Mouse (Mus musculus): ENCODE data around the gene Zbtb46. TPM values are rescaled to one million over a fixed set of nuclear protein-coding genes. Genes with fewer than 3 reads are reported as not detected.

Gene Zbtb46
- polyA plus RNA-seq, 1 experiment from 2014 or later = 14.4 TPM

- Histone ChIP-seq H3K4me2 (no peak overlapping the region), H3K27me3 (no peaks in the 10 kb centered on the region), H3K9ac (no peak overlapping the region), H3K4me1 (no peaks in the 10 kb centered on the region), H3K9me3 (no peaks in the 10 kb centered on the region), H3K4me3 (replicated peaks) (no peak overlapping the region), H3K27ac (no peak overlapping the region), H3K36me3 (replicated peaks) (peaks cover 22% of the 10 kb centered on the region)
- no peak for ATAC-seq (ENCODE audit: low FRiP score)
- 85% methylated on average over 7 of the region's 7 CpGs for WGBS
Observed at GRCm38 (mm10) chr2:181419359-181419758, 39.9 kb downstream of the Zbtb46 start.

DNA sequence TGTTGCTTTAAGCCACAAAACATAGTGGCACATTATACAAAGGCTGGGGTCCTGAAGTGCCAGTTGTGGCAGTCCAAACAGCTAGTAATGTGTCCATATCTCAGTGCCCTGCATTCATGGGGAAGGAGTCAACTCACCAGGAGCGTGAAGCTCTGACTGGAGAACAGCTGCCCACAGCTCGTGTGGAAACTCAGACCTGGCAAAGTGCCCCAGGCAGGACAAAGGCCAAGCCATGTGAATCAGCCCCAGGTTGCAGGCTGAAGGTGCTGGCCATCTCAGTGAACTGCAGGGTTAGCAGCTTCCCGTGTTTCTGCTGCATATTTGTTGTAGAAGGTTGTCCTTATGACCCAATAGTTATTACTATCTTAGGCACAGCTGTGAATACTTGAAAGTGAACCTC lies 43.3 kb downstream of the Zbtb46 start:
- Histone ChIP-seq H3K4me1 (peaks cover 4% of the 10 kb centered on the region; the same call in 1 of the 2 replicates), H3K4me3 (replicated peaks) (no peak overlapping the region), H3K9me3 (no peaks in the 10 kb centered on the region), H3K36me3 (replicated peaks) (no peaks in the 10 kb centered on the region), H3K4me2 (no peak overlapping the region), H3K27ac (no peak overlapping the region), H3K9ac (no peak overlapping the region), H3K27me3 (no peaks in the 10 kb centered on the region)
- WGBS = 69% methylated on average over 3 of the region's 3 CpGs
- no peak for ATAC-seq (ENCODE audit: low FRiP score)

GRCm38 (mm10) chr2:181413141-181413540 lies 46.1 kb downstream of the Zbtb46 start:
- H3K9me3 ChIP-seq = no peaks in the 10 kb centered on the region
- 58% methylated on average over 2 of the region's 2 CpGs for WGBS
- no peak for ATAC-seq (ENCODE audit: low FRiP score)
- no peak overlapping the region for H3K4me3 ChIP-seq (replicated peaks)
- peaks cover 9% of the 10 kb centered on the region; the same call in 1 of the 2 replicates for H3K4me1 ChIP-seq
- H3K36me3 ChIP-seq (replicated peaks) = no peaks in the 10 kb centered on the region
- H3K27me3 ChIP-seq = no peaks in the 10 kb centered on the region
- no peak overlapping the region for H3K27ac ChIP-seq
- no peak overlapping the region for H3K9ac ChIP-seq
- no peak overlapping the region for H3K4me2 ChIP-seq

- peaks cover 3% of the 10 kb centered on the region; the same call in 1 of the 2 replicates for H3K36me3 ChIP-seq (replicated peaks)
- peak; percentile 77 for ATAC-seq (ENCODE audit: low FRiP score)
- 32% methylated on average over 4 of the region's 4 CpGs for WGBS
- H3K4me2 ChIP-seq = no peak overlapping the region
- no peak overlapping the region for H3K9ac ChIP-seq
- peak overlapping the region; percentile 70 for H3K27ac ChIP-seq
- H3K27me3 ChIP-seq = no peaks in the 10 kb centered on the region
- no peaks in the 10 kb centered on the region for H3K9me3 ChIP-seq
- H3K4me1 ChIP-seq = peaks cover 9% of the 10 kb centered on the region; the same call in 1 of the 2 replicates
- no peak overlapping the region for H3K4me3 ChIP-seq (replicated peaks)
Observed at GRCm38 (mm10) chr2:181410760-181411473, 48.3 kb downstream of the Zbtb46 start.

- no peak overlapping the region for H3K4me3 ChIP-seq (replicated peaks)
- WGBS = 90% methylated on average over 7 of the region's 7 CpGs
- no peaks in the 10 kb centered on the region for H3K9me3 ChIP-seq
- no peaks in the 10 kb centered on the region for H3K27me3 ChIP-seq
- H3K36me3 ChIP-seq (replicated peaks) = peaks cover 3% of the 10 kb centered on the region; the same call in 1 of the 2 replicates
- no peak overlapping the region for H3K9ac ChIP-seq
- no peak overlapping the region for H3K4me2 ChIP-seq
- H3K4me1 ChIP-seq = peaks cover 9% of the 10 kb centered on the region; the same call in 1 of the 2 replicates
- no peak for ATAC-seq (ENCODE audit: low FRiP score)
- no peak overlapping the region for H3K27ac ChIP-seq
Observed at GRCm38 (mm10) chr2:181409643-181410042, 49.6 kb downstream of the Zbtb46 start.

DNA sequence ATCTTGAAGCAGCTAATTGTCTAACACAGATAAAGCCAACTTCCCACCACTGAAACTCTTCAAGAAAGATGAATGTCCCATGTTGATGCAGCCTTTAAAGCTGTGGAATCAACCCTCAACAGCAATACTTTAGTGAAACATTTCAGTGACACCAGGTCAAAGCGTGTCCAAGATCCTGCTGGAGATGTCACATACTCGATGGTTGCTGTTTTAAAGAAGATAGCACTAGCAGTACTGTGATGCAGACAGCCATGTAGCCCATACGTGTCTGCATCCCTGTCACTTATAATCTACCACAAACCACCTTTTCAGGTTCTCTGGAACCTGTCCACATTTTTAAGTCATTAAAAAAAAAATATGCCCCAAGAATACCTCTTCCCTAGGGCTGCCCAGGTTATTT lies 55.5 kb downstream of the Zbtb46 start:
- 94% methylated on average over 3 of the region's 3 CpGs for WGBS

DNA sequence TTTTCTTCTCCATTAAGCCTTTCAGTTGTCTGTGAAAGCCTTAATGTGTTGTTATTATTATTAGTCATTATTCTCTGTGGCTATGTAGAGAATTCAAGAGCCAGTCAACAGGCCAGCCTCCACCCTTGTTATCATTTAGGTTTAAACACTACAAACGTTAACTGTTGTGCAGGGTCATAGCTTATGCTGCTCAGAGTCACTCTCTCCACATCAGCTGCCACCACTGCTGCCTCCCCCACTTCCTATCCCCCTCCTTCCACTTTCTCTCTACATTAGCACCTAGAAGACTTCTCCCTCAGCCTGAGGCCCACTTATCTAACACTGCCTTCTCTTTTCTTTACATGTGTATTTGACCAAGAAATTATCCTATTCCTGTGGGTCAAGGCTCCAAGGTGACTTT lies 57.7 kb downstream of the Zbtb46 start:
- no peak overlapping the region for H3K9ac ChIP-seq
- no peak overlapping the region for H3K4me3 ChIP-seq (replicated peaks)
- H3K36me3 ChIP-seq (replicated peaks) = no peaks in the 10 kb centered on the region
- no peaks in the 10 kb centered on the region for H3K27me3 ChIP-seq
- no peaks in the 10 kb centered on the region for H3K9me3 ChIP-seq
- H3K27ac ChIP-seq = no peak overlapping the region
- ATAC-seq (ENCODE audit: low FRiP score) = no peak
- 30% methylated on average over 1 of the region's 1 CpGs for WGBS
- peaks cover 3% of the 10 kb centered on the region; the same call in 1 of the 2 replicates for H3K4me1 ChIP-seq
- H3K4me2 ChIP-seq = no peak overlapping the region

More for the DNA sequence above, 55.5 kb downstream of the Zbtb46 start:
- peaks cover 3% of the 10 kb centered on the region; the same call in 1 of the 2 replicates for H3K4me1 ChIP-seq
- no peak overlapping the region for H3K9ac ChIP-seq
- peaks cover 3% of the 10 kb centered on the region; the same call in 1 of the 2 replicates for H3K36me3 ChIP-seq (replicated peaks)
- no peak overlapping the region for H3K4me3 ChIP-seq (replicated peaks)
- no peak overlapping the region for H3K27ac ChIP-seq
- no peaks in the 10 kb centered on the region for H3K9me3 ChIP-seq
- H3K27me3 ChIP-seq = no peaks in the 10 kb centered on the region
- H3K4me2 ChIP-seq = no peak overlapping the region
- ATAC-seq (ENCODE audit: low FRiP score) = no peak

GRCm38 (mm10) chr2:181397207-181397761 lies 61.9 kb downstream of the Zbtb46 start:
- H3K27me3 ChIP-seq = no peaks in the 10 kb centered on the region
- H3K36me3 ChIP-seq (replicated peaks) = peaks cover 11% of the 10 kb centered on the region; the same call in 1 of the 2 replicates
- H3K9me3 ChIP-seq = no peaks in the 10 kb centered on the region
- no peak overlapping the region for H3K4me3 ChIP-seq (replicated peaks)
- no peak overlapping the region for H3K4me2 ChIP-seq
- WGBS = 78% methylated on average over 5 of the region's 5 CpGs
- no peak for ATAC-seq (ENCODE audit: low FRiP score)
- H3K4me1 ChIP-seq = peaks cover 3% of the 10 kb centered on the region; the same call in 1 of the 2 replicates
- H3K9ac ChIP-seq = no peak overlapping the region
- no peak overlapping the region for H3K27ac ChIP-seq

GRCm38 (mm10) chr2:181394086-181394485 lies 65.1 kb downstream of the Zbtb46 start:
- Histone ChIP-seq H3K27ac (no peak overlapping the region), H3K4me3 (replicated peaks) (no peak overlapping the region), H3K9ac (no peak overlapping the region), H3K4me2 (no peak overlapping the region), H3K36me3 (replicated peaks) (peaks cover 20% of the 10 kb centered on the region), H3K27me3 (no peaks in the 10 kb centered on the region), H3K9me3 (no peaks in the 10 kb centered on the region), H3K4me1 (no peaks in the 10 kb centered on the region)
- whole genome bisulfite sequencing = 93% methylated on average over 3 of the region's 3 CpGs
- no peak for ATAC-seq (ENCODE audit: low FRiP score)

- no peaks in the 10 kb centered on the region for H3K4me1 ChIP-seq
- ATAC-seq (ENCODE audit: low FRiP score) = peak; percentile 65; the same call in 1 of the 2 replicates
- no peak overlapping the region for H3K4me3 ChIP-seq (replicated peaks)
- H3K36me3 ChIP-seq (replicated peaks) = peaks cover 20% of the 10 kb centered on the region
- H3K27me3 ChIP-seq = no peaks in the 10 kb centered on the region
- H3K9ac ChIP-seq = no peak overlapping the region
- no peak overlapping the region for H3K4me2 ChIP-seq
- no peaks in the 10 kb centered on the region for H3K9me3 ChIP-seq
- WGBS = 30% methylated on average over 4 of the region's 4 CpGs
- H3K27ac ChIP-seq = no peak overlapping the region
Observed at GRCm38 (mm10) chr2:181392600-181393213, 66.5 kb downstream of the Zbtb46 start.

DNA sequence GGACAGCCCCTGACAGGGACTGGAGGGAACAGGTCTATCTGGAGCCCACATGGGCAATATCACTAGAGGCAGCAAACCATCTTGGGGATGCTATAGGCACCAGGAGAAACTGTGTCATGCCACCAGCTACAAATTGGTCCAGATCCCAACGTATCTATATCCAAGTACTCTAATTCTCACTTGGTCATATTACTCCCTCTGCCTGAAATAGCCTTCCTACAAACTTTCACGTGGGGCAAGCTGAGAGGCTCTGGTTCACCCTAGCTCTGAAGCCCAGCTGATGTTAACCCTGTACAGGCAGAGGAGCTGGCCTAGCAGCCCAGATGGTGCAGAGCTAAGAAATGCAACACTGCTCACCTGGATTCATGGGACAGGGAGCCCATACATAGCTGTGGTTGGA lies 67.7 kb downstream of the Zbtb46 start:
- no peak overlapping the region for H3K4me3 ChIP-seq (replicated peaks)
- no peak overlapping the region for H3K4me2 ChIP-seq
- 81% methylated on average over 2 of the region's 2 CpGs for WGBS
- H3K27ac ChIP-seq = no peak overlapping the region
- H3K4me1 ChIP-seq = no peaks in the 10 kb centered on the region
- peaks cover 29% of the 10 kb centered on the region for H3K36me3 ChIP-seq (replicated peaks)
- H3K27me3 ChIP-seq = no peaks in the 10 kb centered on the region
- H3K9ac ChIP-seq = no peak overlapping the region
- no peaks in the 10 kb centered on the region for H3K9me3 ChIP-seq
- no peak for ATAC-seq (ENCODE audit: low FRiP score)

- Histone ChIP-seq H3K4me2 (no peak overlapping the region), H3K9me3 (no peaks in the 10 kb centered on the region), H3K4me3 (replicated peaks) (no peak overlapping the region), H3K9ac (no peak overlapping the region), H3K27me3 (no peaks in the 10 kb centered on the region), H3K27ac (no peak overlapping the region), H3K36me3 (replicated peaks) (peaks cover 34% of the 10 kb centered on the region), H3K4me1 (no peaks in the 10 kb centered on the region)
- no peak for ATAC-seq (ENCODE audit: low FRiP score)
- WGBS = 91% methylated on average over 15 of the region's 15 CpGs
Observed at GRCm38 (mm10) chr2:181391022-181391421, 68.2 kb downstream of the Zbtb46 start.
